Mouse (Mus musculus) spleen, adult 12 weeks (tissue): ENCODE data around the gene Creb5.

Experiments
- DNase-seq: peaks from one replicate; pipeline ENCODE4 v3.0.0; 2022; ENCODE audit warnings: low spot score

Creb5 gene

GRCm38 (mm10) chr6:53545989-53546388, 258.9 kb downstream of the Creb5 start:
- no peak for DNase-seq

DNA sequence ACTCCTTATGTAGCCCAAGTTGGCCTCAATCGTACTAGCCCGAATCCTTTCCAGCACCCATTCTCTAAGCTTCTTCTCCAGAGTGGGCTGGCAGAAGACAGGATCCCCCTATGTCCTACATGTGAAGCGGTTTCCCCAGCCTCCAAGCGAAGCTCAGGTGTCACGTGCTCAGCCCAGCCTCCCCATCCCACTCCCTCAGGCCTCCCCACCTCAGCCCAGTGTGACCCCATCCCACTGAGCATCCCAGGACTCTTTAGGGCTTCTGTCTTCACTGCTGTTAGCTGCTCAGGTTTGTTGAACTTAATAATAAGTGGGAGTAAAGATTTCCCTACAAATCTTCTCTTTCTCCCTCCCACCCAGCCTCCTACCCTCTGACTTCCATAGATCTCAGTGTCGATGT, 261.2 kb downstream of the Creb5 start:
- DNase-seq, result no peak

DNA sequence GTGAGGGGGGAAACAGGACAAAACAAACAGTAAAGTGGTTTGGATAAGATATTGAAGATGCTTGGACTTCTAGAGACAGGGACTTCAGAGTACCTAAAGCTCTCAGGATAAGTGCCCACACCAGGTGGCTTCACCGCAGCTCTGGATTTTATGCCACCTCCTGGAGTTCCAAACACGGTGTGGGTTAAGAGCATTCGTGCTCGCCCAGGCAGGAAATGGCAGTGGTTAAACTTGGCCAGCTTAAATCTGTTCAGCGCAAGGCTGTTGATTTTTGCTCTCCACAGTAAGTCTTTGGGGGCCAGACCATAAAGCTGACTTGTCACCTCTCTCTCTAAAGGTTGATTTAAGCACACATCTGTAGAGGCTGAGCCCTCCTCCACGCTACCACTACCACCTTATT, 262.3 kb downstream of the Creb5 start:
- DNase-seq, result no peak

DNA sequence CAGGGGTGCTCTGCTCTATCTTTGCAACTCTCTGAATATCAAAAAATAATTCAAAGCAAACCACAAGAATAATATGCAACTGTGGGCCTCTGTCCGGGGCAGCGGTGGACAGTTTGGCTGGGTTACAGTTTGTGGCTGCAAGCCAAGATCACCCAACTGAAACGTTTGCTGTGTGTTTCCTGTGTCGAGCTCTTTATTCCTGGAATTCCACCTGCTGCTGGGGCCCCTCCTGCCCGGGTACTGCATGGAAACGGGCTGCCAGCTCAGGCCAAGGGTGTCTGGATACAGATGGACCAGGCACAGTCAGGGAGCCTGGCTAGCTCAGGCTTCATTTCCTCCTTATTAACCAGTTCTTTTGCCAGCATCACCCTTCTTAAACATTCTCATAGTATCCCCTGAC, 269.0 kb downstream of the Creb5 start:
- no peak for DNase-seq

- DNase-seq, result no peak
Measured at GRCm38 (mm10) chr6:53560928-53561327, 273.9 kb downstream of the Creb5 start.

DNA sequence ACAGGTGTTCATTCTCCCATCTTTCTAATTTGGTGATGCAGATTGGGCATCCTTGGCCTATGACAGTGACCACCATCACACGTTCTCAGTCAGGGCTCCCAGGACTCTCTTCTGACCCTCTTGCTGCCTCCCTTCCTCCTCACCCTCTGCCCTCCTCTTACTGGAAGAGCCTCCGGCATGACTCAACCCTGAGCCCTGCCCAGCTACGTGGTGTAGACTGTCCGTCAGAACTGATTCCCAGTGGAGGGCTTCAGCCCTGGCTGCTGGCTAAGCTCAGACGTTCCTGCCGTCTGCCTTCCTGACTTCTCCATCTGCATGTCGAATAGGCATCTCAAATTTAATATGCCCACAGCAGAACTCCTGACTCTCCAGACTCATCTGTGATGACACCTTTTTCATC, 275.5 kb downstream of the Creb5 start:
- DNase-seq, result no peak

DNA sequence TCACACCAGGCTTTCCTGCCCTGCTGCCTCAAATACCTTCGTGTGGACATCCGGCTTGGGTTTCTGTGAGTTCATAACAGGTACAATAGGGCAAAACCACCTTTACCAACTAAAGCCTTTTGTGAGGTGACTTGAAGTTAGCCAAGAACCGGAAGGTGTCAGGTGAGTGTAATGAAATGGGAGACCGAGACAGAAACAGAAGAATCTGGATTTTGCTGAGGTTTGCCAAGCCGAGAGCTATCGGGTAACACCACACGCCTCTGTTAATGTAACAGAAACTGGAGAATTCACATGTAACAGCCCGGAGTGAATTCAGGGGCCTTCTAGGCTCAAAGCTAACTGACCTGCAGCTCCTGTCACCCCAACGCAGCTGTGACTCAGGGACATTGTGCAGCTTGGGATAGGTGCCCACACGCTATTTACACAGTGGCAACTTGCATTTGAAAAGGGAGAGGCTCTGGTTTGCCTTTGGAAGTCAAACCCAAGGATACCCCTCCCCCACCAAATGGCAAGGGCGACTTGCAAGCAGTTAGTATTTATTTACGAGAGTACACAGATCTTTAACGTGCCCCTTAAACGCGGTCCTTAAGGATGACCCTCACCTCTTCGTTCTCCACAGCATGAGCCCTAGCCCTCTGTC, 276.6 kb downstream of the Creb5 start:
- DNase-seq, result no peak

DNA sequence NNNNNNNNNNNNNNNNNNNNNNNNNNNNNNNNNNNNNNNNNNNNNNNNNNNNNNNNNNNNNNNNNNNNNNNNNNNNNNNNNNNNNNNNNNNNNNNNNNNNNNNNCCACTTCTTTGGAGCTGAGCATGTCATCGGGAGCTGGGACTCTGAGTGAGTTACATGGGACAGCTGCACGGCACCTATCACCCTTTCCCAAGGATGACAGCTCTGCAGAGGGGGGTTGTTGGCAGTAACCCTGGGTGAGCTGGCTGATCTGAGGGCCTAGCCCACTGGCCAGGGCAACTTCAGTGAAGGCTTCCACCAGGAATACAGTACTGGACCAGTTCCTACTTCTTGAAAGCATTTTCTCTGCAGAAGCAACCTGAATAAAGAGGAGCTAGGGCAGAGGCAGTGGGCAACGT, 282.4 kb downstream of the Creb5 start:
- no peak for DNase-seq

DNA sequence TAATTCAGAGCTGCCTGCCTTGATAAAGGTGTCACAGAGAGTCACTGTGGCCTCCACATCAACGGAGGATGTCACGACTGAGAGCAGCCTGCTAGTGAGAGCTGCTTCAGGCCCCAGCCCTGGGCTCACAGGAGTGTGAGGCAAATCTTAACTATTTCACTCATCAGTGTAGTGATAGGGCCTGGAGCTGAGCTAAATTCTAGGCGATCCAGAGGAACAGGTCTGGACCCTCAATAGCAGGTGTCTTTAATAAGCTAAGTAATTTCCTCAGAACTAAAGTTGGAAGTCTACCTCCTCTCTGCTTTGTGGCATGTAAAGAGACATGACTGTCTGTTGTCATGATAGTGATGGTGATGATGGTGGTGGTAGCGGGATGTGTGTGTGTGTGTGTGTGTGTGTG, 283.8 kb downstream of the Creb5 start:
- no peak for DNase-seq

- no peak for DNase-seq
Measured at GRCm38 (mm10) chr6:53571571-53572122, 284.6 kb downstream of the Creb5 start.

GRCm38 (mm10) chr6:53572456-53572855, 285.4 kb downstream of the Creb5 start:
- DNase-seq, result no peak

DNA sequence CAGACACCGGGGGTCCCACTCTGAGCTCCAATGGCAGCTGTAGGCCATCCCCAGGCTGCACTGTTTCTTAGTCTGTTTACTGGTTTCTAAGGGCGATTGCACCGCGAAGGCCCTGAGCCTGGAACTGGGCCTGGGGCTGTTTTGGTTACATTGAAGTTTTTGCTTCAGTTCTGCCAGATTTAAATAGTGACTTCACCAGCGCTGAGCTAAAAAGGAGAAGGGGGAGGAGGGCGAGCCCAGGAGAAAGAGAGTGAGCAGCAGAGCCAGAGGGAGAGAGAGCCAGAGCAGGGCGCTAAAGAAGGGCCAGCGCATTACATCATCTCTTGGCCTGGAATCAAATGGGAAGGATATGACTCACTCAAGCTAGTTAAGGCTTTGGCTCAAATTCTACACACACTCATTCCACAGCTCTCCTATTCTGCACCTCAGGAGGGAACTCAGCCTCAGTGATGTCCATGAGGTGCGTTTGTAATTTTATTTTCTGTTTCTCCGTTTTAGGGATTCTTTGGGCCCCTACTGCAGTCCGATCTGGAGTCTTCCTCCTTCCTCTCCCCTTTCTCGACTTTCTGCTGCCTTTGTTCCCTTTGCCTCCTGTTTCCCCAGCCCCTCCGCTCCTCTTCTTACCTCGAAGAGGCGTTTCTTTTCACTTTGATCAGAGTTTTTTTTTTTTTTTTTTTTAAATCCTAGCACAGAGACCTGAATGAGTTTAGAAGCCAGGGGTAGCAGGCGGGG, 286.1 kb downstream of the Creb5 start:
- DNase-seq, result no peak

- no peak for DNase-seq
Measured at GRCm38 (mm10) chr6:53573711-53574065, 286.6 kb downstream of the Creb5 start.

DNA sequence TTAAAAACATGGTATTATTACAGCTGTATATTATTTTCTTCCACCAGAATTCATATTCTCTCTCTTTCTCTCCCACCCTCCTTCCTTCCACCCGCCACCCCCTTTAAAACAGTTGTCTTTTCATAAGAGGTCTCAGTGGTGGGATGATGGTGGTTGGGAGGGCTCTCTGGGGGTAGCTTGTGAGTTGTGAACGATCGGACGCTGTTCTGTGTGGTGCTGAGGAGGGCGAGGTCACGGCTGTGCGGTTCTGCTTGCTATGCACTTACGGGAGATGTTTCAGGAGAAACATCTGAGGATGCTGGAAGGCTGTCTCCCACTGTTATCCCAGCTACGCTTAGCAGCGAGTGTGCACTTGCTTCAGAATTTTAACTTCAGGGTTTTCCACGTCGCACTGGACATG, 287.0 kb downstream of the Creb5 start:
- DNase-seq, result no peak

DNA sequence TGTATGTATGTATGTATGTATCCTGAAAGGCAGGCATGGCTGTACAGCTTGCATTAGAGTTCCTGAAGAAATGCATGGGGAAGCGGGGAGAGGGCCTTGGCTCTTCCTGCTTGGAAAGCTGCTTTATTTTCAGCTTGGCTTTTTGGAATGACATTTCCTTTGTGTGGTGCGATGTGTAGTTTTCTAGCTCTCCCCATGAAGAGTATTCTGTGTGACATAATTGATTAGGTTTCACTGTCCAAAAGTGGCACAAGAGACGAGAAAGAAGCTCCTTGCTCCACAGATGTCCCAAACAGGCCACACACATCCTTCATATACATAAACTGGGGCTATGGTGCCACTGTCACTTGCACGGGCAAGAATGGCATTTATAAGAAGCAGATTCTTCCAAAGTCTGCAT, 288.1 kb downstream of the Creb5 start:
- DNase-seq, result no peak

- DNase-seq, result no peak
Measured at GRCm38 (mm10) chr6:53575836-53576235, 288.8 kb downstream of the Creb5 start.

- DNase-seq, result no peak
Measured at GRCm38 (mm10) chr6:53576841-53577240, 289.8 kb downstream of the Creb5 start.

DNA sequence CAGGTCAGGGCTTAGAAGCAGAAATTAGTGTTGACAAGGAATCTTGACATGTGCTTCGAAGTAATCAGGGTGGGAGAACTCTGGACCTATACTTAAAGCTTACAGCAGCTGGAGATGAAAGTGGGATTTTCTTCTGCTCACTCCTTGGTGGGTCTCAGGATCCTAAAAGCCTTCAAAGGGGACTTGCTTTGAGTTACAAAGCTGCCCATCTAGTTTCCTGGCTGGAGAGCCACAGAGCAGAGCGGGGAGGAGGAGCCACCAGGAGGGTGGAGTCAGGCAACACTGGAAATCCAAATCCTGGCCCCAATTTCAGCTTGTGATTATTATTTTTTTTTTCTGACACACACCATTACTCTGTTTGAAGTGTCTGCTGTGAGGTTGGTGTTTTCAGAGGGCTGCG, 290.7 kb downstream of the Creb5 start:
- DNase-seq, result no peak

DNA sequence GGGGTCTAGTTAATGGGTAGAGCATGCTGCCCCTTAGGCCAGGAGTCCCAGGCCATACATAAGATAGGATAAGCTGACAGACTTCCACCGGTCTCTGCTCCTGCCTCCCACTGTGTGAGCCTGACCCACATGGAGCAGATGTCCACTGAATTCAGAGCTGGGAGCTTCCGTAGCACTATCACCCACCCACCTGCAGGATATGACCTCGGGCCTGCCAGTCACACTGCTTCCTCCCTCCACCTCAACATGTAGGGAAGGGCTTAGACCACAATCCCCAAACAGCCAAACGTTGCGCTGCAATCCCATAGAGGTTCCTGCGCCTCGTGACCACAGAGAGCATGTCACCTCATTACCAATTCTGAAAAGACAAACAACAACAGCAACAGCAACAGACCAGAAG, 293.3 kb downstream of the Creb5 start:
- no peak for DNase-seq

DNA sequence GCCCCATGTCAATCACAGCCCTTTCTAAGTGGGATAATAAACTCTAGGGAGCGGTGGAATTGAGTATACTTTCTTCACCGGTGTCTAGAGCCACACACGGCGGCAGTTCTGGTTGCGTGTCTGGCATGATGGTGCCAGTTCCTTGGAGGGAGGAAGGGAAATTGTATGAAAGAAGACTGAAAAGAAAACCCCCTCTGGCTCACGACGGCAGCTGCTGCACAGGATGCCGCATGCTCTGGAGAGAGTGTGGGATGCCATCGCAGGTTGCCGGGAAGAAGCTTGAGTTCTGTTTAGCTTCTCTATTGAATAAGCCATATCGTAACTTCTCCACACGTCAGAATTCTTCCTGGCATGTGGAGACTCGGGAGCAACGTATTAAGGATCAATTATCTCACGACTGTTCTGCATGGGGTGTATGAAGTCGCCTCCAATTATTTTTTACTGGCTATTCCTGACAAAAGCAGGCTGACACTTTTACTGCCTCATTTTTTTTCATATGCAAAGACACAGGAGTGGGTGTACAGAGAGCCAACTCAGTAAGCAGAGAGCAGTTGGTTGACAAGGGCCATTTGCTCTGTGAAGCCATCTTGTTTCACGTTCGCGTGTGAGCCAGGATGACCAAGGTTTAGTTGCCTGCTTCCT, 296.3 kb downstream of the Creb5 start:
- DNase-seq, result no peak

DNA sequence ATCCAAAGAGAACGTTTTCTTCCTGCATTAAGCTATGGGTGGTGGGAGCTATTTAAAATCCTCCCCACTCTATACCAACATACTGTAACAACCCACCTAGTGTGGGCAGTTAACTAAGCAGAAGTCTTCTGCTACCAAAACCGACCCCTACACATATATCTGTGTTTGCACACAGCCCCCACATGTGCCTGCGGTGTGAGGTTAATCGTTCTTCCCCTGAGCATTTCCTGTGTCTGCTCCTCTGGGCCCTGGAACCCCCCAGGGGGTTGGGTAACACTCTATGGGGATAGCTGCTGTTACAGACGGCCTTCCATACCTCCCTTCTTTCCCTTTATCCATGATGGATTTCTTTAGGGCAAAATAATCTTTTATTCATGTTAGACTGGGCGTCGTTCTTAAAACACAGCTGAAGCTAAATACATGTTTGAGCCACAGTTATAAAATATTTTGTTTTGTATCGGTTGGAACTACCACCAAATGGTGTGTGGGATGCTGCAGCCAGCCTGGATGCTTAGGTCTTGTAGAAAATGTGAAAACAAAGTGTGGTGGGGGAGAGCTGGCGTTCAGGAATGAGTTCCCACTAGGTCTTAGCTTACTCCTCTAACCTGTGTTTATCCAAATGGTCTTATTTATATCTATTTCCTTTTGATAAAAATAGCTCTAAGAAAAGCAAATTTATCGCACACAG, 297.8 kb downstream of the Creb5 start:
- DNase-seq, result no peak

GRCm38 (mm10) chr6:53589746-53590145, 302.7 kb downstream of the Creb5 start:
- DNase-seq, result peak; percentile 10

- DNase-seq, result no peak
Measured at GRCm38 (mm10) chr6:53592230-53592629, 305.2 kb downstream of the Creb5 start.
